Mouse (Mus musculus) forebrain, embryonic 12.5 days (tissue): ENCODE data around the gene Tdp1. TPM values are rescaled to one million over a fixed set of nuclear protein-coding genes. Genes with fewer than 3 reads are reported as not detected.
"Not testable (repeated sequence)": the region's sequence is repeated elsewhere in the genome, so short reads cannot be mapped to it uniquely, and the experiment has no call there.

Experiments
- ATAC-seq: fragments of 200-750 bp; cut with Nextera tagmentation; 2 replicates; pipeline ENCODE4 v1.8.0; 2017; ENCODE audit warnings: moderate TSS enrichment; ENCODE audit not compliant: low FRiP score
- H3K27ac ChIP-seq: fragments of 300-500 bp; sonication (generic); 2 replicates; pipeline ENCODE4 v1.5.1; 2016; ENCODE audit warnings: mild to moderate bottlenecking
- H3K27me3 ChIP-seq: fragments of 300-500 bp; sonication (generic); 2 replicates; pipeline ENCODE4 v1.6.1; 2016; ENCODE audit warnings: mild to moderate bottlenecking
- H3K36me3 ChIP-seq: fragments of 300-500 bp; sonication (generic); replicated peaks from 2 replicates; pipeline ENCODE4 v1.6.1; 2016; ENCODE audit warnings: mild to moderate bottlenecking
- H3K4me1 ChIP-seq: fragments of 300-500 bp; sonication (generic); 2 replicates; pipeline ENCODE4 v1.6.1; 2016
- H3K4me2 ChIP-seq: fragments of 300-500 bp; sonication (generic); 2 replicates; pipeline ENCODE4 v1.6.1; 2016; ENCODE audit warnings: mild to moderate bottlenecking, moderate library complexity
- H3K4me3 ChIP-seq: fragments of 300-500 bp; sonication (generic); replicated peaks from 2 replicates; pipeline ENCODE4 v1.5.1; 2016; ENCODE audit warnings: mild to moderate bottlenecking
- H3K9ac ChIP-seq: fragments of 300-500 bp; sonication (generic); 2 replicates; pipeline ENCODE4 v1.6.1; 2016; ENCODE audit warnings: mild to moderate bottlenecking
- H3K9me3 ChIP-seq: fragments of 300-500 bp; sonication (generic); 2 replicates; pipeline ENCODE4 v1.6.1; 2016
- WGBS: fragments of 180-500 bp; shearing (Covaris S2); methylation state at CpG from one replicate; pipeline ENCODE4 v1.1.7; 2016; 5-methylcytosine and 5-hydroxymethylcytosine counted together
- polyA plus RNA-seq: library from polyadenylated mRNA; unstranded; fragments of >200 nt; fragmentation: Nextera tagmentation; extraction: Ambion mirVana; gene quantifications from 2 replicates; pipeline ENCODE4 v1.2.1, GENCODE M21; 2016

Tdp1 gene
- polyA plus RNA-seq, 1 experiment from 2014 or later = 84.9 TPM

- peak overlapping the region; percentile 31 for H3K9ac ChIP-seq
- peak overlapping the region; percentile 97 for H3K4me2 ChIP-seq
- H3K27ac ChIP-seq = no peak overlapping the region
- H3K27me3 ChIP-seq = peaks cover 78% of the 10 kb centered on the region
- H3K4me1 ChIP-seq = peaks cover 33% of the 10 kb centered on the region
- H3K4me3 ChIP-seq = peak overlapping the region; percentile 56
- ATAC-seq = peak; percentile 37; the same call in 1 of the 2 replicates
- WGBS = under 1% methylated on average over 72 of the region's 77 CpGs
- no peaks in the 10 kb centered on the region for H3K36me3 ChIP-seq
- no peaks in the 10 kb centered on the region for H3K9me3 ChIP-seq
Observed at GRCm38 (mm10) chr12:99965203-99966115, 81.1 kb downstream of the Tdp1 start.

GRCm38 (mm10) chr12:99966116-99966770 lies 81.9 kb downstream of the Tdp1 start:
- peak; percentile 28; the same call in 1 of the 2 replicates for ATAC-seq
- H3K4me3 ChIP-seq = peak overlapping the region; percentile 56
- H3K9me3 ChIP-seq = no peaks in the 10 kb centered on the region
- H3K36me3 ChIP-seq = no peaks in the 10 kb centered on the region
- peak overlapping the region; percentile 31 for H3K9ac ChIP-seq
- WGBS = 4% methylated on average over 25 of the region's 25 CpGs
- no peak overlapping the region for H3K27ac ChIP-seq
- H3K4me2 ChIP-seq = peak overlapping the region; percentile 97
- H3K4me1 ChIP-seq = peaks cover 33% of the 10 kb centered on the region
- peaks cover 73% of the 10 kb centered on the region for H3K27me3 ChIP-seq

- no peak for ATAC-seq
- H3K9me3 ChIP-seq = no peaks in the 10 kb centered on the region
- 0 out of 2 replicates have a peak overlapping the region, but pooled peaks have one; percentile 56 for H3K4me3 ChIP-seq
- no peak overlapping the region for H3K9ac ChIP-seq
- peaks cover 33% of the 10 kb centered on the region for H3K4me1 ChIP-seq
- 10% methylated on average over 12 of the region's 12 CpGs for WGBS
- peak overlapping the region; percentile 13; the same call in 1 of the 2 replicates for H3K4me2 ChIP-seq
- H3K27ac ChIP-seq = no peak overlapping the region
- H3K36me3 ChIP-seq = no peaks in the 10 kb centered on the region
- peaks cover 73% of the 10 kb centered on the region for H3K27me3 ChIP-seq
Observed at GRCm38 (mm10) chr12:99966881-99967363, 82.6 kb downstream of the Tdp1 start.

DNA sequence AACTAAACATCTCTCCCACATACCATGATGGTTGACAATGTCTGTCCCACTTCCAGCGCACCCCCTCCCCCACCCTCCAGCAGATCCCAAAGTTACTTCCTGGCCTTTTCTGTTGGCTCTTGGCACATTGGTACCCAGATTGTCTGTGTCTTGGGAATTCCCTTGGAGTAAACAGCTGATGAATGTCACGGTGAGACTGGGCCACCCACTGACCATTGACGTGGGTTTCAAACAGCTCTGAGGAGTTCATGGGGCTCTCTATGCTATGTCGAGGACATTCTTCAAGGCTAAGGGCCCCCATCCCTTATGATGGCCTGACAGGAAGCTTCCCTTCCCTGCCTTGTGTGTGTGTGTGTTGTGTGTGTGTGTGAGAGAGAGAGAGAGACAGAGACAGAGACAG lies 85.6 kb downstream of the Tdp1 start:
- no peak overlapping the region for H3K4me2 ChIP-seq
- H3K4me3 ChIP-seq = no peak overlapping the region
- H3K4me1 ChIP-seq = peaks cover 23% of the 10 kb centered on the region
- no peak overlapping the region for H3K9ac ChIP-seq
- peaks cover 52% of the 10 kb centered on the region for H3K27me3 ChIP-seq
- H3K27ac ChIP-seq = no peak overlapping the region
- H3K36me3 ChIP-seq = no peaks in the 10 kb centered on the region
- 79% methylated on average over 4 of the region's 4 CpGs for WGBS
- ATAC-seq = no peak
- H3K9me3 ChIP-seq = no peaks in the 10 kb centered on the region

DNA sequence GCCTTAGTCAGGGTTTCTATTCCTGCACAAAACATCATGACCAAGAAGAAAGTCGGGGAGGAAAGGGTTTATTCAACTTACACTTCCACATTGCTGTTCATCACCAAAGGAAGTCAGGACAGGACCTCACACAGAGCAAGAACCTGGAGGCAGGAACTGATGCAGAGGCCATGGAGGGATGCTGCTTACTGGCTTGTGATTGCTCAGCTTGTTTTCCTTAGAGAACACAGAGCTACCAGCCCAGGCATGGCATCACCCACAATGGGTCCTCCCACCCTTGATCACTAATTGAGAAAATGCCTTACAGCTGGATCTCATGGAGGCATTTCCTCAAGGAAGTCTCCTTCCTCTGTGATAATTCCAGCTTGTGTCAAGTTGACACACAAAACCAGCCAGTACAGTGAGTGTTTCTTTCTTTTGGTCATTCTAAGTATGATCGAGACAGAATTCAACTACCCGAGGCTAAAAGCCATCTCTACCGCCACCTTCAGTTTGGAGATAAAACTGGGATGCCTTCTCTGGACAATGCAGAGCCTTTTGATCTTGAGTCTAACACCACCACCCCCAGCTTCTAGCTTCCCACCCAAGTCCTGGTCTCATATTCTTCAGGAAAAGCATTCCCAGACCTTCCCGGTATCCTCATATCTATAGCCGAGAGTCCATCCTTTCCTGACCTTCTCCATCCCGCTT lies 87.0 kb downstream of the Tdp1 start:
- WGBS = 82% methylated on average over 7 of the region's 7 CpGs
- not testable (repeated sequence) for H3K27ac ChIP-seq, H3K9ac ChIP-seq, H3K4me1 ChIP-seq, H3K4me3 ChIP-seq, H3K4me2 ChIP-seq, H3K9me3 ChIP-seq, H3K36me3 ChIP-seq, ATAC-seq
- peaks cover 38% of the 10 kb centered on the region for H3K27me3 ChIP-seq

DNA sequence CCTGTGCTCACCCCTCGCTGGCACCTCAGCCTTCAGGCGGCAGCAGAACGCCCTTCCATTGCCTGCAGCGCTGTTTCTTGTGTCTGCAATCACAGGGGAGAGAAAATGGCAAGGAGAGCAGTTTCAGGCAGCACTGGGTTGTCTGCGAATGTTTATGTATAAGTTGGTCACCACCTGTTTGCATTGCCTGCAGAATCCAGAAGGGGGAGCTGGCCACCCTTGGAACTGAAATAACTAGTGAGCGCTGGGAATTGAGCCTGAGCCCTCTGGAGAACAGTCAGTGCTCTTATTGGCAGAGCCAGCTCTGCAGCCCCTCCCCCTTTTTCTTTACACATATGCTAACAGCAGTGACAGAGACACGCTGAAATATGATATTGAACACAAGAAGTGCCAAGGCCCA lies 88.5 kb downstream of the Tdp1 start:
- WGBS = 63% methylated on average over 7 of the region's 7 CpGs
- H3K4me2 ChIP-seq = no peak overlapping the region
- no peaks in the 10 kb centered on the region for H3K9me3 ChIP-seq
- H3K4me3 ChIP-seq = no peak overlapping the region
- no peaks in the 10 kb centered on the region for H3K4me1 ChIP-seq
- H3K36me3 ChIP-seq = no peaks in the 10 kb centered on the region
- no peak overlapping the region for H3K9ac ChIP-seq
- ATAC-seq = no peak
- peaks cover 23% of the 10 kb centered on the region for H3K27me3 ChIP-seq
- H3K27ac ChIP-seq = no peak overlapping the region

DNA sequence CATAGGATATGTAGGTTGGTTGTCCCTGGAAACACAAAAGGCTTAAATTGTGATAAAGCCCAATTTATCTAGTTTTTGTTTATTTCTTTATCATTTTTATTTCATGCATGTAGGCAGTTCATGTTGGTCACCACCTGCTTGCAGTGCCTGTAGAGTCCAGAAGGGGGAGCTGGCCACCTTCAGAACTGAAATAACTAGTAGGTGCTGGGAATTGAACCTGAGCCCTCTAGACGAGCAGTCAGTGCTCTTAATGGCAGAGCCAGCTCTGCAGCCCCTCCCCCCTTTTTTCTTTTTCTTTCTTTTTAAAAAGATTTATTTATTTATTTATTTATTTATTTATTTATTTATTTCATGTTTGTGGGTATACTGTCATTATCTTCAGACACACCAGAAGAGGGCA lies 89.3 kb downstream of the Tdp1 start:
- no peak overlapping the region for H3K4me3 ChIP-seq
- ATAC-seq = no peak
- 68% methylated on average over 1 of the region's 1 CpGs for WGBS

GRCm38 (mm10) chr12:99979541-99979940 lies 95.2 kb downstream of the Tdp1 start:
- no peaks in the 10 kb centered on the region for H3K4me1 ChIP-seq
- H3K4me2 ChIP-seq = no peak overlapping the region
- no peak overlapping the region for H3K9ac ChIP-seq
- H3K4me3 ChIP-seq = no peak overlapping the region
- H3K36me3 ChIP-seq = no peaks in the 10 kb centered on the region
- H3K27ac ChIP-seq = no peak overlapping the region
- no peak for ATAC-seq
- WGBS = 90% methylated on average over 4 of the region's 4 CpGs
- no peaks in the 10 kb centered on the region for H3K9me3 ChIP-seq
- no peaks in the 10 kb centered on the region for H3K27me3 ChIP-seq

More for the DNA sequence above, 89.3 kb downstream of the Tdp1 start:
- Histone ChIP-seq H3K27ac (no peak overlapping the region), H3K27me3 (peaks cover 15% of the 10 kb centered on the region), H3K9ac (no peak overlapping the region), H3K4me2 (no peak overlapping the region), H3K36me3 (no peaks in the 10 kb centered on the region), H3K4me1 (no peaks in the 10 kb centered on the region), H3K9me3 (no peaks in the 10 kb centered on the region)

DNA sequence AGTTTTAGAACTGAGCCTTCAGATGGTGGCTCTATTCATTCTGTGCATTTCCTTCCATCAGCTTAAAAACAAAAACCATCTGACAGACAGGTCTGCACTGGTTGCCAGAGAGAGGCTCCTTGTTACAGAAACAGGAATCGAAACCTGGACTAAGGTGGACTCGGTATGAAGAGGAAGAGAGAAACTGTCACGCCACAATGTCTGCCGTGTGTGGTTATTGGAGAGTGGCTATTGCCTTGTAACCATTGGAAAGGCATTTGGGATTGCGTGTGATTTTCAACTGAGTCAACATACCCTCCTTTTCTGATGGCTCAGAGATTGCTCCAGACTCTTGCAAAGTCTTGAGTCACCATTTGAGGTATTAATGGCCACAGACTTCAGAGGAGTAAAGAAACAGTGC lies 102.5 kb downstream of the Tdp1 start:
- no peak for ATAC-seq
- WGBS = 92% methylated on average over 5 of the region's 5 CpGs

GRCm38 (mm10) chr12:99988144-99988543 lies 103.8 kb downstream of the Tdp1 start:
- 89% methylated on average over 2 of the region's 2 CpGs for WGBS
- Histone ChIP-seq H3K27me3 (no peaks in the 10 kb centered on the region), H3K9me3 (0 out of 2 replicates have a peak, but pooled peaks cover 5% of the 10 kb centered on the region), H3K9ac (no peak overlapping the region), H3K4me1 (no peaks in the 10 kb centered on the region), H3K4me2 (no peak overlapping the region), H3K36me3 (no peaks in the 10 kb centered on the region), H3K27ac (no peak overlapping the region), H3K4me3 (no peak overlapping the region)
- no peak for ATAC-seq

More for the DNA sequence above, 102.5 kb downstream of the Tdp1 start:
- Histone ChIP-seq H3K9ac (no peak overlapping the region), H3K9me3 (0 out of 2 replicates have a peak, but pooled peaks cover 5% of the 10 kb centered on the region), H3K4me3 (no peak overlapping the region), H3K27ac (no peak overlapping the region), H3K4me1 (no peaks in the 10 kb centered on the region), H3K27me3 (no peaks in the 10 kb centered on the region), H3K4me2 (no peak overlapping the region), H3K36me3 (no peaks in the 10 kb centered on the region)

- H3K4me1 ChIP-seq = no peaks in the 10 kb centered on the region
- H3K27ac ChIP-seq = no peak overlapping the region
- WGBS = 95% methylated on average over 11 of the region's 11 CpGs
Observed at GRCm38 (mm10) chr12:99992362-99992862, 108.1 kb downstream of the Tdp1 start.

More at GRCm38 (mm10) chr12:99992362-99992862, 108.1 kb downstream of the Tdp1 start:
- H3K9me3 ChIP-seq = 0 out of 2 replicates have a peak, but pooled peaks cover 5% of the 10 kb centered on the region
- no peak for ATAC-seq
- H3K9ac ChIP-seq = no peak overlapping the region
- no peaks in the 10 kb centered on the region for H3K27me3 ChIP-seq
- no peak overlapping the region for H3K4me3 ChIP-seq
- no peaks in the 10 kb centered on the region for H3K36me3 ChIP-seq
- H3K4me2 ChIP-seq = no peak overlapping the region
